Mouse (Mus musculus): ENCODE results near the gene Cntnap5a. TPM values are rescaled to one million over a fixed set of nuclear protein-coding genes. Genes with fewer than 3 reads are reported as not detected.

The Cntnap5a gene
- polyA plus RNA-seq, 1 experiment from 2014 or later: not detected

- DNase-seq (ENCODE audit: low spot score): no peak
Measured at GRCm38 (mm10) chr1:116353669-116354068, 669.1 kb downstream of the Cntnap5a start.

GRCm38 (mm10) chr1:116365606-116366005, 681.0 kb downstream of the Cntnap5a start:
- no peak for DNase-seq (ENCODE audit: low spot score)

- DNase-seq (ENCODE audit: low spot score): no peak
Measured at GRCm38 (mm10) chr1:116366171-116366570, 681.6 kb downstream of the Cntnap5a start.

- DNase-seq (ENCODE audit: low spot score): no peak
Measured at GRCm38 (mm10) chr1:116366806-116367205, 682.2 kb downstream of the Cntnap5a start.

- no peak for DNase-seq (ENCODE audit: low spot score)
Measured at GRCm38 (mm10) chr1:116367572-116367971, 683.0 kb downstream of the Cntnap5a start.

- DNase-seq (ENCODE audit: low spot score): no peak
Measured at GRCm38 (mm10) chr1:116370817-116371216, 686.3 kb downstream of the Cntnap5a start.

- no peak for DNase-seq (ENCODE audit: low spot score)
Measured at GRCm38 (mm10) chr1:116373551-116373950, 689.0 kb downstream of the Cntnap5a start.

GRCm38 (mm10) chr1:116392390-116392789, 707.8 kb downstream of the Cntnap5a start:
- no peak for DNase-seq (ENCODE audit: low spot score)

GRCm38 (mm10) chr1:116401996-116402656, 717.6 kb downstream of the Cntnap5a start:
- DNase-seq (ENCODE audit: low spot score): no peak

- no peak for DNase-seq (ENCODE audit: low spot score)
Measured at GRCm38 (mm10) chr1:116409836-116410235, 725.3 kb downstream of the Cntnap5a start.

GRCm38 (mm10) chr1:116428396-116428795, 743.8 kb downstream of the Cntnap5a start:
- no peak for DNase-seq (ENCODE audit: low spot score)

- no peak for DNase-seq (ENCODE audit: low spot score)
Measured at GRCm38 (mm10) chr1:116455115-116455717, 770.7 kb downstream of the Cntnap5a start.

GRCm38 (mm10) chr1:116477703-116478102, 793.1 kb downstream of the Cntnap5a start:
- no peak for DNase-seq (ENCODE audit: low spot score)

GRCm38 (mm10) chr1:116488780-116489569, 804.4 kb downstream of the Cntnap5a start:
- no peak for DNase-seq (ENCODE audit: low spot score)

- no peak for DNase-seq (ENCODE audit: low spot score)
Measured at GRCm38 (mm10) chr1:116577969-116578666, 893.6 kb downstream of the Cntnap5a start.

GRCm38 (mm10) chr1:116616272-116616671, 931.7 kb downstream of the Cntnap5a start:
- no peak for DNase-seq (ENCODE audit: low spot score)

Small RNAs within 50 kb of the gene (microRNA-seq; reads per million reads assigned to microRNA genes)
- gene Gm23393 (ENCODE audit: borderline number of aligned reads): not detected

All from thymus, postnatal 0 days (tissue).